Mouse (Mus musculus): ENCODE measurements around the gene Rnf224. TPM values are rescaled to one million over a fixed set of nuclear protein-coding genes. Genes with fewer than 3 reads are reported as not detected.

Rnf224 gene
- total RNA-seq, 2 experiments from 2014 or later, result not detected

- intact Hi-C loops (cut with DNase I), result loop anchor here (1.0 to 5.0 kb wide), 3 partner anchors 28 to 154 kb away; partner anchors contain the start of gene Man1b1
- DNase-seq, result peak; percentile 49 to 70
Measured at GRCm38 (mm10) chr2:25256443-25257109, 20.0 kb upstream of the Rnf224 start.

GRCm38 (mm10) chr2:25255284-25255779 is 18.7 kb upstream of the Rnf224 start, which contains the start of gene Tmem203:
Tmem203 (plus strand) TSS chr2:25255439.
- DNase-seq, result peak; percentile 88 to 93
- intact Hi-C loops (cut with DNase I), result loop anchor here (1.0 to 5.0 kb wide), 4 partner anchors 21 to 153 kb away; partner anchors contain the start of gene Man1b1

GRCm38 (mm10) chr2:25252331-25252730 is 15.7 kb upstream of the Rnf224 start:
- DNase-seq, result no peak
- intact Hi-C loops (cut with DNase I), result no loop called here

GRCm38 (mm10) chr2:25246183-25247072 is 9.8 kb upstream of the Rnf224 start, which contains the start of gene AL732309.1:
AL732309.1 (minus strand) TSS chr2:25246863.
- intact Hi-C loops (cut with DNase I), result no loop called here
- DNase-seq, result no peak

- intact Hi-C loops (cut with DNase I), result no loop called here
- no peak for DNase-seq
Measured at GRCm38 (mm10) chr2:25244144-25244543, 7.6 kb upstream of the Rnf224 start.

GRCm38 (mm10) chr2:25243342-25243741 is 6.8 kb upstream of the Rnf224 start:
- intact Hi-C loops (cut with DNase I), result no loop called here
- DNase-seq, result no peak

GRCm38 (mm10) chr2:25242101-25242506 is 5.5 kb upstream of the Rnf224 start, which contains the start of the genes Rnf208 and Cysrt1:
Rnf208 (plus strand) TSS chr2:25242255.
Cysrt1 (minus strand) TSS chr2:25242452.
- DNase-seq, result no peak
- intact Hi-C loops (cut with DNase I), result no loop called here

GRCm38 (mm10) chr2:25241438-25241775 is 4.8 kb upstream of the Rnf224 start:
- no peak for DNase-seq
- intact Hi-C loops (cut with DNase I), result no loop called here

- intact Hi-C loops (cut with DNase I), result no loop called here
- DNase-seq, result peak; percentile 47 to 74
Measured at GRCm38 (mm10) chr2:25240723-25241437, 4.3 kb upstream of the Rnf224 start.

- intact Hi-C loops (cut with DNase I), result no loop called here
- no peak for DNase-seq
Measured at GRCm38 (mm10) chr2:25240310-25240709, 3.7 kb upstream of the Rnf224 start.

GRCm38 (mm10) chr2:25239766-25240165 is 3.2 kb upstream of the Rnf224 start:
- no peak for DNase-seq
- intact Hi-C loops (cut with DNase I), result no loop called here

GRCm38 (mm10) chr2:25238106-25238505 is 1.5 kb upstream of the Rnf224 start:
- intact Hi-C loops (cut with DNase I), result no loop called here
- DNase-seq, result no peak

GRCm38 (mm10) chr2:25237522-25237921 is 935 bp upstream of the Rnf224 start:
- intact Hi-C loops (cut with DNase I), result no loop called here
- no peak for DNase-seq

- intact Hi-C loops (cut with DNase I), result no loop called here
- DNase-seq, result no peak
Measured at GRCm38 (mm10) chr2:25234551-25235220, 1.9 kb downstream of the Rnf224 start.

GRCm38 (mm10) chr2:25234050-25234449 is 2.5 kb downstream of the Rnf224 start, which contains the start of gene Slc34a3:
Slc34a3 (minus strand) TSS chr2:25234364.
- intact Hi-C loops (cut with DNase I), result no loop called here
- no peak for DNase-seq

- no peak for DNase-seq
- intact Hi-C loops (cut with DNase I), result no loop called here
Measured at GRCm38 (mm10) chr2:25233421-25233820, 3.2 kb downstream of the Rnf224 start.

GRCm38 (mm10) chr2:25231038-25231437 is 5.5 kb downstream of the Rnf224 start:
- DNase-seq, result no peak
- intact Hi-C loops (cut with DNase I), result no loop called here

GRCm38 (mm10) chr2:25230581-25230980 is 6.0 kb downstream of the Rnf224 start:
- intact Hi-C loops (cut with DNase I), result no loop called here

GRCm38 (mm10) chr2:25229582-25229981 is 7.0 kb downstream of the Rnf224 start:
- no peak for DNase-seq
- intact Hi-C loops (cut with DNase I), result loop anchor here (2.0 kb wide), 1 partner anchor 63 kb away; no protein-coding TSS in a partner anchor

More at GRCm38 (mm10) chr2:25230581-25230980, 6.0 kb downstream of the Rnf224 start:
- DNase-seq, result no peak
